Mouse (Mus musculus) embryonic facial prominence, embryonic 13.5 days (tissue): ENCODE data around the gene Slc16a12. TPM values are rescaled to one million over a fixed set of nuclear protein-coding genes. Genes with fewer than 3 reads are reported as not detected.

Experiments
- ATAC-seq: fragments of 200-750 bp; cut with Nextera tagmentation; 2 replicates; pipeline ENCODE4 v1.8.0; 2017; ENCODE audit warnings: low read depth; ENCODE audit not compliant: insufficient number of reproducible peaks, insufficient read depth, low FRiP score, low TSS enrichment
- H3K27ac ChIP-seq: fragments of 300-500 bp; sonication (generic); 2 replicates; pipeline ENCODE4 v1.5.1; 2015; ENCODE audit warnings: moderate library complexity, mild to moderate bottlenecking, inconsistent platforms
- H3K27me3 ChIP-seq: fragments of 300-500 bp; sonication (generic); 2 replicates; pipeline ENCODE4 v1.6.1; 2015; ENCODE audit warnings: mild to moderate bottlenecking, inconsistent platforms
- H3K36me3 ChIP-seq: fragments of 300-500 bp; sonication (generic); 2 replicates; pipeline ENCODE4 v1.6.1; 2015; ENCODE audit warnings: mild to moderate bottlenecking, inconsistent platforms
- H3K4me1 ChIP-seq: fragments of 300-500 bp; sonication (generic); 2 replicates; pipeline ENCODE4 v1.6.1; 2015; ENCODE audit warnings: inconsistent platforms
- H3K4me2 ChIP-seq: fragments of 300-500 bp; sonication (generic); 2 replicates; pipeline ENCODE4 v1.6.1; 2015; ENCODE audit warnings: moderate library complexity, mild to moderate bottlenecking, inconsistent platforms
- H3K4me3 ChIP-seq: fragments of 300-500 bp; sonication (generic); 2 replicates; pipeline ENCODE4 v1.5.1; 2015; ENCODE audit warnings: mild to moderate bottlenecking, inconsistent platforms
- H3K9ac ChIP-seq: fragments of 300-500 bp; sonication (generic); 2 replicates; pipeline ENCODE4 v1.6.1; 2015; ENCODE audit warnings: mild to moderate bottlenecking, inconsistent platforms
- H3K9me3 ChIP-seq: fragments of 300-500 bp; sonication (generic); 2 replicates; pipeline ENCODE4 v1.6.1; 2016; ENCODE audit warnings: inconsistent platforms
- WGBS: fragments of 180-500 bp; shearing (Covaris S2); methylation state at CpG from one replicate; pipeline ENCODE4 v1.1.7; 2015; ENCODE audit warnings: mixed read lengths; 5-methylcytosine and 5-hydroxymethylcytosine counted together
- polyA plus RNA-seq: library from polyadenylated mRNA; unstranded; fragments of >200 nt; fragmentation: Nextera tagmentation; extraction: Ambion mirVana; gene quantifications from 2 replicates; pipeline ENCODE4 v1.2.1, GENCODE M21; 2015

The Slc16a12 gene
- polyA plus RNA-seq, 1 experiment from 2014 or later, result 0.65 TPM

DNA sequence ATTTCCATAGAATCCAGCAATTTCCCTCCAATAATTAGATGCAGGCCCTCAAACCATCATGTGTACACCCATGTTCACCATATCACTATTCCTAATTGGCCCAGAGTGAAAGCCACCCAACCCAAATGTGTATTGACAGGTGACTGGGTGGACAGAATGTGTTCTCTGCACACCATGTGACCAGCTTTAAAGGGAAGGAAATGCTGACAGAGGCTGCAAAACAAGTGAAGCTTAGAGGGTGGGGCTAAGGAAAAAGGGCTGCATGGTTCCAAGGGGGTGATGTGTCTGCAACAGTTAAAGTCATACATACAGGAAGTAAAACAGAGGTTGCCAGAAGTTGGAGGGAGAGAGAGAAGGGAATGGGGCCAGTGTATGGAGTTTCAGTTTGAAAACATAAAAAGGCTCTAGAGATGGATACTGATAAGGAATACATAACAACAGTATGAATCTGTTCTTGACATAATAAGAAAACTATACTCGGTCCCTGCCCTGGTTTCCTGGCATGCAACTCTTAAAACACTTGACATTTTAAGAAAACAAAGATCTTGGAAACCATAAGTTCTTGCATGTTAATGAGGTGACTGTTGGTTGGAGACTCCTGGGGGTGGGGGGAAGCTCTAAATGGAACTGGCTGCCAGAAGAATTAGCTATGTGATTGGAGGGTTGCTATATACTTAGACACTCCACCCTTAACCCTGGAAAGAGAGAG, 20.7 kb downstream of the Slc16a12 start:
- H3K27ac ChIP-seq, result no peak overlapping the region
- H3K4me2 ChIP-seq, result no peak overlapping the region
- whole genome bisulfite sequencing, result 64% methylated on average over 1 of the region's 1 CpGs
- no peak overlapping the region for H3K9ac ChIP-seq
- no peak overlapping the region for H3K4me3 ChIP-seq
- H3K36me3 ChIP-seq, result no peaks in the 10 kb centered on the region
- H3K4me1 ChIP-seq, result peaks cover 6% of the 10 kb centered on the region
- H3K9me3 ChIP-seq, result no peaks in the 10 kb centered on the region
- no peaks in the 10 kb centered on the region for H3K27me3 ChIP-seq
- ATAC-seq, result no peak

GRCm38 (mm10) chr19:34725418-34725817, 21.7 kb downstream of the Slc16a12 start:
- no peak for ATAC-seq
- H3K9ac ChIP-seq, result no peak overlapping the region
- H3K27ac ChIP-seq, result no peak overlapping the region
- H3K9me3 ChIP-seq, result no peaks in the 10 kb centered on the region
- no peak overlapping the region for H3K4me3 ChIP-seq
- H3K4me1 ChIP-seq, result no peaks in the 10 kb centered on the region
- no peaks in the 10 kb centered on the region for H3K36me3 ChIP-seq
- no peaks in the 10 kb centered on the region for H3K27me3 ChIP-seq
- no peak overlapping the region for H3K4me2 ChIP-seq
- 71% methylated on average over 5 of the region's 5 CpGs for WGBS

- no peak for ATAC-seq
- H3K4me2 ChIP-seq, result no peak overlapping the region
- H3K4me1 ChIP-seq, result no peaks in the 10 kb centered on the region
- H3K9ac ChIP-seq, result no peak overlapping the region
- WGBS, result 77% methylated on average over 4 of the region's 4 CpGs
- no peaks in the 10 kb centered on the region for H3K9me3 ChIP-seq
- H3K36me3 ChIP-seq, result no peaks in the 10 kb centered on the region
- H3K27ac ChIP-seq, result no peak overlapping the region
- H3K4me3 ChIP-seq, result no peak overlapping the region
- H3K27me3 ChIP-seq, result no peaks in the 10 kb centered on the region
Measured at GRCm38 (mm10) chr19:34724598-34724997, 22.5 kb downstream of the Slc16a12 start.

GRCm38 (mm10) chr19:34722541-34722940, 24.5 kb downstream of the Slc16a12 start:
- ATAC-seq, result no peak
- Histone ChIP-seq H3K4me1 (no peaks in the 10 kb centered on the region), H3K4me2 (no peak overlapping the region), H3K9me3 (no peaks in the 10 kb centered on the region), H3K36me3 (no peaks in the 10 kb centered on the region), H3K27me3 (no peaks in the 10 kb centered on the region), H3K27ac (no peak overlapping the region), H3K4me3 (no peak overlapping the region), H3K9ac (no peak overlapping the region)
- WGBS, result 83% methylated on average over 3 of the region's 3 CpGs

DNA sequence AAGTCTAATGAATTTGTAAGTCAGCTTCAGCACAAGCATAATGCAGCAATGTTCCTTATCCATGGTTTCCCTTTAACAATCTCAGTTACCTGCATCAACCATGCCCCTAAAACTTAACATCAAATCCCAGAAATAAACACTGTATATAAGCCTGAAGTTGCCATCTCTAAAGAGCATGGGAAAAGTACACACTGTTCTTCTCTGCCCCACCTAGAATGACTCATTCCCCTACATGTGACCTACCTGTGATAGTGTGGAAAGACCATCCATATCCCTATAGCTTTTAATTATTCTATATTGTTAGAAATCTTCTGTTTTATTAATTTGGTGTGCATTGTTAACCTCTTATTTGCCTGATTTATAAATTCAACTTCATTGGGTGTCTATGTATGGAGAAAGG, 27.0 kb downstream of the Slc16a12 start:
- Histone ChIP-seq H3K27ac (no peak overlapping the region), H3K9me3 (no peaks in the 10 kb centered on the region), H3K4me3 (no peak overlapping the region), H3K36me3 (no peaks in the 10 kb centered on the region), H3K27me3 (no peaks in the 10 kb centered on the region), H3K4me2 (no peak overlapping the region), H3K4me1 (no peaks in the 10 kb centered on the region), H3K9ac (no peak overlapping the region)
- no peak for ATAC-seq

- H3K9me3 ChIP-seq, result no peaks in the 10 kb centered on the region
- H3K4me3 ChIP-seq, result no peak overlapping the region
- no peak overlapping the region for H3K27ac ChIP-seq
- WGBS, result 81% methylated on average over 5 of the region's 5 CpGs
- H3K4me2 ChIP-seq, result no peak overlapping the region
- no peaks in the 10 kb centered on the region for H3K27me3 ChIP-seq
- H3K9ac ChIP-seq, result no peak overlapping the region
- no peak for ATAC-seq
- no peaks in the 10 kb centered on the region for H3K4me1 ChIP-seq
- H3K36me3 ChIP-seq, result no peaks in the 10 kb centered on the region
Measured at GRCm38 (mm10) chr19:34718963-34719362, 28.1 kb downstream of the Slc16a12 start.

DNA sequence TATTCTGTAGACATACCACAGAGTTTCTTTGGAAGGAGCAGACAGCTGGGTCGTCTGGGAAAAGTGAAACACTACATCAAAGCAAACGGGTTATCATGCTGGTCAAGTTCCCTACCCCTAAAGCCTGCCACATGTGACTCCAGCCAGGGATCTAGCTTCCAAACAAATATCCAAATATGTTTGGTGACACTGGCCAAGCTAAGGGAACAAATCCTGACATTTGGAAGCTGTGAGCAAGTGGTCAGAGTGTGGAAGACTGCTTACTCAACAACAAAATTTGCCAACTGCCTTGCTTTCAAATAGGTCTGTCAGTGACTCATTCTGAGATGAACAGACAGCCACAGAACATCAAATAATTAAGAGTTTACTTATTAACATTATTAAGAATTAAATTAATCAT, 28.6 kb downstream of the Slc16a12 start:
- H3K27me3 ChIP-seq, result no peaks in the 10 kb centered on the region
- no peaks in the 10 kb centered on the region for H3K36me3 ChIP-seq
- H3K4me3 ChIP-seq, result no peak overlapping the region
- ATAC-seq, result no peak
- H3K27ac ChIP-seq, result no peak overlapping the region
- H3K9me3 ChIP-seq, result no peaks in the 10 kb centered on the region
- H3K4me1 ChIP-seq, result no peaks in the 10 kb centered on the region
- no peak overlapping the region for H3K9ac ChIP-seq
- 55% methylated on average over 2 of the region's 2 CpGs for WGBS
- H3K4me2 ChIP-seq, result no peak overlapping the region

GRCm38 (mm10) chr19:34715895-34716294, 31.2 kb downstream of the Slc16a12 start:
- Histone ChIP-seq H3K9me3 (no peaks in the 10 kb centered on the region), H3K27me3 (no peaks in the 10 kb centered on the region), H3K9ac (no peak overlapping the region), H3K4me2 (no peak overlapping the region), H3K4me3 (no peak overlapping the region), H3K27ac (no peak overlapping the region), H3K4me1 (no peaks in the 10 kb centered on the region), H3K36me3 (no peaks in the 10 kb centered on the region)
- ATAC-seq, result no peak
- 77% methylated on average over 1 of the region's 1 CpGs for WGBS

DNA sequence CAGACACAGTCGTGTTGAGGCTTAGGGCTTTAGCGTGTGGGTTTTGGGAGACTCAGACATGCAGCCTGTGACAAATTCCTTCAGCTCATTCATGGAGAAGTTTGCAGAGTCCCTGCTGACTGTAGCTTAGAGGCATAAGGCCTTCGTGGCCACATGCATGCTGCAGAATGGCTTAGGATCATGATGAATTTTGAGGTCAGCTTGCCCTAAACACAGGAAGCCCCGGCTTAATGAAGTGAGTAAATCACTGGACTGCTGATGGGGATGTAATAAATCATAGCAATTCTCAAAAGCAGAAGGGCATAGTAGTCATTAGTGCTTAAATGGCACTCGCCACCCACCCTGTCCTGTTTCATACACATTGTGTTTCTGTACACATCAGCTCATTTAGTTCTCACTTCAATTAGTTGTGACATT, 32.8 kb downstream of the Slc16a12 start:
- H3K9me3 ChIP-seq, result no peaks in the 10 kb centered on the region
- no peaks in the 10 kb centered on the region for H3K36me3 ChIP-seq
- ATAC-seq, result no peak
- H3K4me2 ChIP-seq, result no peak overlapping the region
- no peak overlapping the region for H3K27ac ChIP-seq
- WGBS, result 72% methylated on average over 5 of the region's 5 CpGs
- H3K4me3 ChIP-seq, result no peak overlapping the region
- no peaks in the 10 kb centered on the region for H3K4me1 ChIP-seq
- no peak overlapping the region for H3K9ac ChIP-seq
- no peaks in the 10 kb centered on the region for H3K27me3 ChIP-seq

DNA sequence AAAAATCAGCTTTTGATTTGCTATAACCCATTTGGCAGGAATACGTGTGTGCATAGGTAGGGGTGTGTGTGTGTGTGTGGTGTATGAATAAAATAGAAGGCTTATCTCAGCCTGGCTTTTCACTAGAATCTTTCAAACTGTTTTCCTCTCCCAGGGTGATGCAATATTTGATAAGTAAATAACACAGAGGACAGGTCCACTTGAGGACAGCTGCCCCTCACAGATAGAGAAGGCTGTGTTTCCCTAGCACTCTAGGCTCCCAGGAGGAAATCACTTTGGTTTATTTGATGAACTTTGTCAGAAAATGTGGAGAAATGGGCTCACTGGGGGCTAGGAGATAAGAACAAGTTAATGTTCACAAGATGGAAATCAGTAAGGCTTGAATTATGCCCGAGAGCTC, 35.0 kb downstream of the Slc16a12 start:
- ATAC-seq, result no peak
- no peak overlapping the region for H3K4me2 ChIP-seq
- no peak overlapping the region for H3K9ac ChIP-seq
- no peaks in the 10 kb centered on the region for H3K4me1 ChIP-seq
- no peak overlapping the region for H3K4me3 ChIP-seq
- no peaks in the 10 kb centered on the region for H3K36me3 ChIP-seq
- no peaks in the 10 kb centered on the region for H3K27me3 ChIP-seq
- H3K27ac ChIP-seq, result no peak overlapping the region
- H3K9me3 ChIP-seq, result no peaks in the 10 kb centered on the region
- WGBS, result 74% methylated on average over 2 of the region's 2 CpGs

GRCm38 (mm10) chr19:34708221-34708620, 38.9 kb downstream of the Slc16a12 start:
- Histone ChIP-seq H3K27me3 (no peaks in the 10 kb centered on the region), H3K9ac (no peak overlapping the region), H3K9me3 (no peaks in the 10 kb centered on the region), H3K27ac (no peak overlapping the region), H3K4me1 (no peaks in the 10 kb centered on the region), H3K4me2 (no peak overlapping the region), H3K36me3 (no peaks in the 10 kb centered on the region), H3K4me3 (no peak overlapping the region)
- ATAC-seq, result no peak
- 82% methylated on average over 2 of the region's 2 CpGs for WGBS

- H3K9me3 ChIP-seq, result no peaks in the 10 kb centered on the region
- no peaks in the 10 kb centered on the region for H3K4me1 ChIP-seq
- H3K27me3 ChIP-seq, result no peaks in the 10 kb centered on the region
- no peaks in the 10 kb centered on the region for H3K36me3 ChIP-seq
- no peak overlapping the region for H3K27ac ChIP-seq
- WGBS, result 67% methylated on average over 2 of the region's 2 CpGs
- no peak overlapping the region for H3K9ac ChIP-seq
- H3K4me2 ChIP-seq, result no peak overlapping the region
- no peak for ATAC-seq
- no peak overlapping the region for H3K4me3 ChIP-seq
Measured at GRCm38 (mm10) chr19:34707571-34707970, 39.5 kb downstream of the Slc16a12 start.
